Mouse (Mus musculus) neural tube, embryonic 13.5 days (tissue): ENCODE results near the gene Ddx47. TPM values are rescaled to one million over a fixed set of nuclear protein-coding genes. Genes with fewer than 3 reads are reported as not detected.

Experiments used
- ATAC-seq: fragments of 200-750 bp; cut with Nextera tagmentation; 2 replicates; pipeline ENCODE4 v1.8.0; 2017; ENCODE audit warnings: low read depth, mild to moderate bottlenecking, moderate TSS enrichment, moderate library complexity
- H3K27ac ChIP-seq: fragments of 300-500 bp; sonication (generic); replicated peaks from 2 replicates; pipeline ENCODE4 v1.5.1; 2015; ENCODE audit warnings: moderate library complexity, mild to moderate bottlenecking, inconsistent platforms
- H3K27me3 ChIP-seq: fragments of 300-500 bp; sonication (generic); 2 replicates; pipeline ENCODE4 v1.6.1; 2015; ENCODE audit warnings: mild to moderate bottlenecking, inconsistent platforms
- H3K36me3 ChIP-seq: fragments of 300-500 bp; sonication (generic); 2 replicates; pipeline ENCODE4 v1.6.1; 2015; ENCODE audit warnings: mild to moderate bottlenecking, inconsistent platforms
- H3K4me1 ChIP-seq: fragments of 300-500 bp; sonication (generic); replicated peaks from 2 replicates; pipeline ENCODE4 v1.6.1; 2015; ENCODE audit warnings: inconsistent platforms
- H3K4me2 ChIP-seq: fragments of 300-500 bp; sonication (generic); 2 replicates; pipeline ENCODE4 v1.6.1; 2015; ENCODE audit warnings: inconsistent platforms, mild to moderate bottlenecking, moderate library complexity
- H3K4me3 ChIP-seq: fragments of 300-500 bp; sonication (generic); 2 replicates; pipeline ENCODE4 v1.5.1; 2015; ENCODE audit warnings: mild to moderate bottlenecking, inconsistent platforms
- H3K9ac ChIP-seq: fragments of 300-500 bp; sonication (generic); 2 replicates; pipeline ENCODE4 v1.6.1; 2015; ENCODE audit warnings: moderate library complexity, mild to moderate bottlenecking, inconsistent platforms
- H3K9me3 ChIP-seq: fragments of 300-500 bp; sonication (generic); 2 replicates; pipeline ENCODE4 v1.6.1; 2016; ENCODE audit warnings: inconsistent platforms
- WGBS: fragments of 180-500 bp; shearing (Covaris S2); methylation state at CpG from one replicate; pipeline ENCODE4 v1.1.7; 2015; 5-methylcytosine and 5-hydroxymethylcytosine counted together
- polyA plus RNA-seq: library from polyadenylated mRNA; unstranded; fragments of >200 nt; fragmentation: Nextera tagmentation; extraction: Ambion mirVana; gene quantifications from 2 replicates; pipeline ENCODE4 v1.2.1, GENCODE M21; 2015

Ddx47 gene
- polyA plus RNA-seq, 1 experiment from 2014 or later = 77.3 TPM

- no peak overlapping the region for H3K9ac ChIP-seq
- H3K4me3 ChIP-seq = no peak overlapping the region
- 92% methylated on average over 10 of the region's 10 CpGs for WGBS
- H3K27me3 ChIP-seq = no peaks in the 10 kb centered on the region
- ATAC-seq = no peak
- no peak overlapping the region for H3K4me2 ChIP-seq
- H3K4me1 ChIP-seq = no peaks in the 10 kb centered on the region
- H3K36me3 ChIP-seq = peaks cover 100% of the 10 kb centered on the region
- H3K27ac ChIP-seq = no peak overlapping the region
- no peaks in the 10 kb centered on the region for H3K9me3 ChIP-seq
Measured at GRCm38 (mm10) chr6:135019564-135019963, 8.2 kb downstream of the Ddx47 start.

- Histone ChIP-seq H3K4me2 (no peak overlapping the region), H3K9ac (no peak overlapping the region)
- WGBS = 86% methylated on average over 3 of the region's 3 CpGs
Measured at GRCm38 (mm10) chr6:135021633-135022032, 10.2 kb downstream of the Ddx47 start.

GRCm38 (mm10) chr6:135023379-135023778 lies 12.0 kb downstream of the Ddx47 start:
- Histone ChIP-seq H3K27me3 (no peaks in the 10 kb centered on the region), H3K4me3 (no peak overlapping the region), H3K4me2 (no peak overlapping the region), H3K36me3 (peaks cover 73% of the 10 kb centered on the region), H3K27ac (no peak overlapping the region), H3K4me1 (no peaks in the 10 kb centered on the region), H3K9me3 (no peaks in the 10 kb centered on the region), H3K9ac (no peak overlapping the region)
- WGBS = 93% methylated on average over 14 of the region's 14 CpGs
- no peak for ATAC-seq

More at GRCm38 (mm10) chr6:135021633-135022032, 10.2 kb downstream of the Ddx47 start:
- no peak overlapping the region for H3K27ac ChIP-seq
- H3K36me3 ChIP-seq = peaks cover 90% of the 10 kb centered on the region
- H3K4me1 ChIP-seq = no peaks in the 10 kb centered on the region
- no peaks in the 10 kb centered on the region for H3K9me3 ChIP-seq
- no peak overlapping the region for H3K4me3 ChIP-seq
- no peak for ATAC-seq
- H3K27me3 ChIP-seq = no peaks in the 10 kb centered on the region

GRCm38 (mm10) chr6:135024781-135025420 lies 13.5 kb downstream of the Ddx47 start:
- 95% methylated on average over 1 of the region's 1 CpGs for WGBS
- Histone ChIP-seq H3K27me3 (no peaks in the 10 kb centered on the region), H3K4me1 (no peaks in the 10 kb centered on the region), H3K9ac (no peak overlapping the region), H3K36me3 (peaks cover 58% of the 10 kb centered on the region), H3K4me3 (no peak overlapping the region), H3K27ac (no peak overlapping the region), H3K4me2 (no peak overlapping the region), H3K9me3 (no peaks in the 10 kb centered on the region)
- ATAC-seq = no peak

GRCm38 (mm10) chr6:135026232-135026631 lies 14.8 kb downstream of the Ddx47 start:
- 0 out of 2 replicates have a peak, but pooled peaks have one; percentile 36 for ATAC-seq
- H3K4me1 ChIP-seq = no peaks in the 10 kb centered on the region
- no peak overlapping the region for H3K27ac ChIP-seq
- no peak overlapping the region for H3K4me2 ChIP-seq
- no peak overlapping the region for H3K9ac ChIP-seq
- H3K36me3 ChIP-seq = peaks cover 44% of the 10 kb centered on the region
- no peaks in the 10 kb centered on the region for H3K9me3 ChIP-seq
- WGBS = 2% methylated on average over 3 of the region's 3 CpGs
- H3K4me3 ChIP-seq = no peak overlapping the region
- H3K27me3 ChIP-seq = no peaks in the 10 kb centered on the region

GRCm38 (mm10) chr6:135026755-135027154 lies 15.3 kb downstream of the Ddx47 start:
- no peak overlapping the region for H3K4me2 ChIP-seq
- H3K9ac ChIP-seq = no peak overlapping the region
- H3K4me1 ChIP-seq = no peaks in the 10 kb centered on the region
- H3K27me3 ChIP-seq = no peaks in the 10 kb centered on the region
- H3K36me3 ChIP-seq = peaks cover 39% of the 10 kb centered on the region
- 82% methylated on average over 2 of the region's 2 CpGs for WGBS
- H3K9me3 ChIP-seq = no peaks in the 10 kb centered on the region
- no peak for ATAC-seq
- H3K27ac ChIP-seq = no peak overlapping the region
- H3K4me3 ChIP-seq = no peak overlapping the region

GRCm38 (mm10) chr6:135029246-135029645 lies 17.8 kb downstream of the Ddx47 start:
- H3K27ac ChIP-seq = no peak overlapping the region
- H3K4me1 ChIP-seq = no peaks in the 10 kb centered on the region
- ATAC-seq = no peak
- H3K9me3 ChIP-seq = no peaks in the 10 kb centered on the region
- H3K36me3 ChIP-seq = peaks cover 14% of the 10 kb centered on the region
- no peak overlapping the region for H3K4me2 ChIP-seq
- H3K4me3 ChIP-seq = no peak overlapping the region
- no peak overlapping the region for H3K9ac ChIP-seq
- 51% methylated on average over 4 of the region's 4 CpGs for WGBS
- no peaks in the 10 kb centered on the region for H3K27me3 ChIP-seq

GRCm38 (mm10) chr6:135038674-135039073 lies 27.3 kb downstream of the Ddx47 start:
- H3K9ac ChIP-seq = no peak overlapping the region
- no peak overlapping the region for H3K4me3 ChIP-seq
- peaks cover 22% of the 10 kb centered on the region for H3K27me3 ChIP-seq
- peaks cover 11% of the 10 kb centered on the region for H3K4me1 ChIP-seq
- no peak overlapping the region for H3K4me2 ChIP-seq
- ATAC-seq = no peak
- no peaks in the 10 kb centered on the region for H3K9me3 ChIP-seq
- no peaks in the 10 kb centered on the region for H3K36me3 ChIP-seq
- 58% methylated on average over 3 of the region's 3 CpGs for WGBS
- H3K27ac ChIP-seq = no peak overlapping the region

GRCm38 (mm10) chr6:135040275-135040871 lies 29.0 kb downstream of the Ddx47 start:
- 0 out of 2 replicates have a peak, but pooled peaks have one; percentile 36 for ATAC-seq
- Histone ChIP-seq H3K4me2 (peak overlapping the region; percentile 53), H3K36me3 (no peaks in the 10 kb centered on the region), H3K4me3 (peak overlapping the region; percentile 22), H3K27ac (no peak overlapping the region), H3K9me3 (no peaks in the 10 kb centered on the region), H3K4me1 (peaks cover 11% of the 10 kb centered on the region), H3K9ac (peak overlapping the region; percentile 47; the same call in 1 of the 2 replicates), H3K27me3 (peaks cover 22% of the 10 kb centered on the region)
- 3% methylated on average over 21 of the region's 21 CpGs for WGBS

- 36% methylated on average over 3 of the region's 3 CpGs for WGBS
- Histone ChIP-seq H3K36me3 (no peaks in the 10 kb centered on the region), H3K4me1 (peaks cover 11% of the 10 kb centered on the region), H3K27me3 (peaks cover 22% of the 10 kb centered on the region), H3K9me3 (no peaks in the 10 kb centered on the region), H3K27ac (no peak overlapping the region), H3K9ac (no peak overlapping the region), H3K4me3 (no peak overlapping the region), H3K4me2 (no peak overlapping the region)
- ATAC-seq = no peak
Measured at GRCm38 (mm10) chr6:135041930-135042329, 30.5 kb downstream of the Ddx47 start.

- WGBS = 74% methylated on average over 9 of the region's 9 CpGs
- ATAC-seq = no peak
- Histone ChIP-seq H3K9ac (no peak overlapping the region), H3K4me1 (no peaks in the 10 kb centered on the region), H3K27me3 (no peaks in the 10 kb centered on the region), H3K9me3 (no peaks in the 10 kb centered on the region), H3K27ac (no peak overlapping the region), H3K4me2 (no peak overlapping the region), H3K4me3 (no peak overlapping the region), H3K36me3 (no peaks in the 10 kb centered on the region)
Measured at GRCm38 (mm10) chr6:135047276-135047675, 35.9 kb downstream of the Ddx47 start.

- H3K9me3 ChIP-seq = no peaks in the 10 kb centered on the region
- H3K4me3 ChIP-seq = no peak overlapping the region
- no peaks in the 10 kb centered on the region for H3K27me3 ChIP-seq
- no peaks in the 10 kb centered on the region for H3K4me1 ChIP-seq
- H3K36me3 ChIP-seq = no peaks in the 10 kb centered on the region
- no peak overlapping the region for H3K4me2 ChIP-seq
- no peak overlapping the region for H3K9ac ChIP-seq
- no peak overlapping the region for H3K27ac ChIP-seq
- 85% methylated on average over 6 of the region's 6 CpGs for WGBS
- no peak for ATAC-seq
Measured at GRCm38 (mm10) chr6:135048509-135048908, 37.1 kb downstream of the Ddx47 start.

- ATAC-seq = no peak
- Histone ChIP-seq H3K27me3 (no peaks in the 10 kb centered on the region), H3K4me1 (no peaks in the 10 kb centered on the region), H3K9me3 (no peaks in the 10 kb centered on the region), H3K27ac (no peak overlapping the region), H3K36me3 (no peaks in the 10 kb centered on the region), H3K9ac (no peak overlapping the region), H3K4me2 (no peak overlapping the region), H3K4me3 (no peak overlapping the region)
- 74% methylated on average over 16 of the region's 16 CpGs for WGBS
Measured at GRCm38 (mm10) chr6:135048956-135049355, 37.5 kb downstream of the Ddx47 start.
